Mouse (Mus musculus): ENCODE measurements at regions not wholly inside any gene's neighbourhood (a gene's known extent, or its start where the extent isn't known, plus 50 kb on each side); places are given as distances from the start of the nearest gene placed in this dataset.
A peak's percentile ranks its signal among the peaks of the same experiment; 100 is the strongest.

GRCm38 (mm10) chr14:83751876-83752275 lies 691.5 kb upstream of the Pcdh17 start (continued):
- TF ChIP-seq CTCF (IDR thresholded peaks at IDR 0.05 in 2 of 3, conservative IDR thresholded peaks at IDR 0.05 in 1 of 3; ENCODE audit: control insufficient read depth in 1 of 3, insufficient read depth in 1 of 3, low read depth in 2 of 3, low read length in 3 of 3, poor library complexity in 1 of 3, severe bottlenecking in 1 of 3) (no peak), RAD21 (IDR thresholded peaks at IDR 0.05; ENCODE audit: low read depth, low read length) (no peak; the same call in none of the 2 replicates), BHLHE40 (IDR thresholded peaks at IDR 0.05; ENCODE audit: borderline replicate concordance, low read depth, low read length) (no peak)

GRCm38 (mm10) chr14:83752477-83752876 lies 690.9 kb upstream of the Pcdh17 start:
- DNase-seq (ENCODE audit: low read depth, low spot score): peak; percentile 82
- Histone ChIP-seq H3K9me3 (replicated peaks; ENCODE audit: insufficient read depth, low read length) (no peaks in the 10 kb centered on the region), H3K4me3 (ENCODE audit: control insufficient read depth in 1 of 2, insufficient read depth in 1 of 2, low read depth in 2 of 2, low read length in 2 of 2) (no peak overlapping the region), H3K27ac (ENCODE audit: control insufficient read depth, low read depth, low read length) (peak overlapping the region; percentile 92), H3K27me3 (ENCODE audit: control insufficient read depth in 1 of 2, insufficient read depth in 2 of 2, low read length in 2 of 2) (no peaks in the 10 kb centered on the region), H3K36me3 (ENCODE audit: control insufficient read depth in 1 of 2, insufficient read depth in 2 of 2, low read length in 2 of 2) (peaks cover 0 to 23% of the 10 kb centered on the region in 2 experiments; a peak in 2 of 4 replicates), H3K79me2 (ENCODE audit: control insufficient read depth, insufficient read depth, low read length, poor library complexity) (no peaks in the 10 kb centered on the region), H3K9ac (ENCODE audit: control insufficient read depth, low read depth, low read length, poor library complexity, severe bottlenecking) (no peak overlapping the region), H3K4me1 (ENCODE audit: control insufficient read depth in 1 of 2, insufficient read depth in 2 of 2, low read length in 2 of 2) (peaks cover 3 to 11% of the 10 kb centered on the region in 2 experiments)
- TF ChIP-seq MAX (IDR thresholded peaks at IDR 0.05; ENCODE audit: low read length) (0 out of 2 replicates have a peak, but pooled peaks have one; percentile 33), SMC3 (IDR thresholded peaks at IDR 0.05; ENCODE audit: low read depth, low read length) (0 out of 2 replicates have a peak, but pooled peaks have one; percentile 6), NELFE (IDR thresholded peaks at IDR 0.05; ENCODE audit: low read depth, low read length) (no peak), MXI1 (IDR thresholded peaks at IDR 0.05; ENCODE audit: low read depth, low read length) (peak; percentile 44; the same call in 1 of the 2 replicates), RCOR1 (IDR thresholded peaks at IDR 0.05; ENCODE audit: low read depth, low read length) (peak; percentile 83; the same call in 1 of the 2 replicates), ELF1 (IDR thresholded peaks at IDR 0.05; ENCODE audit: low read depth, low read length) (no peak), TAL1 (IDR thresholded peaks at IDR 0.05; ENCODE audit: low read length) (peak; percentile 31; the same call in 1 of the 2 replicates), GABPA (IDR thresholded peaks at IDR 0.05; ENCODE audit: low read depth, low read length) (no peak), EP300 (IDR thresholded peaks at IDR 0.05; ENCODE audit: low read depth in 1 of 2, low read length in 2 of 2) (peak; percentile 90 to 94), MYC (IDR thresholded peaks at IDR 0.05; ENCODE audit: low read depth, low read length) (no peak), USF2 (IDR thresholded peaks at IDR 0.05; ENCODE audit: borderline replicate concordance in 1 of 2, insufficient read depth in 1 of 2, low read depth in 1 of 2, low read length in 2 of 2) (no peak), GATA1 (IDR thresholded peaks at IDR 0.05; ENCODE audit: low read depth, low read length) (peak; percentile 91), POLR2AphosphoS5 (IDR thresholded peaks at IDR 0.05; ENCODE audit: borderline replicate concordance, low read depth, low read length) (no peak), ZKSCAN1 (IDR thresholded peaks at IDR 0.05; ENCODE audit: low read depth, low read length) (no peak), POLR2A (IDR thresholded peaks at IDR 0.05; ENCODE audit: control insufficient read depth in 1 of 2, insufficient read depth in 1 of 2, low read depth in 1 of 2, low read length in 2 of 2, poor library complexity in 1 of 2) (no peak), CHD2 (IDR thresholded peaks at IDR 0.05; ENCODE audit: low read length) (no peak), ZNF384 (IDR thresholded peaks at IDR 0.05; ENCODE audit: low read depth, low read length) (peak; percentile 91), TCF12 (IDR thresholded peaks at IDR 0.05; ENCODE audit: low read depth, low read length) (peak; percentile 92), SIN3A (IDR thresholded peaks at IDR 0.05; ENCODE audit: low read length) (no peak), ETS1 (IDR thresholded peaks at IDR 0.05; ENCODE audit: low read depth, low read length) (peak; percentile 73), MEF2A (IDR thresholded peaks at IDR 0.05; ENCODE audit: extremely low read depth, insufficient replicate concordance, low read depth, low read length, poor library complexity, severe bottlenecking) (0 out of 2 replicates have a peak, but pooled peaks have one; percentile 6)

Measured in MEL (cell line).